Mouse (Mus musculus) layer of hippocampus, adult 8-10 months (tissue): ENCODE results near the gene 9930022D16Rik. TPM values are rescaled to one million over a fixed set of nuclear protein-coding genes. Genes with fewer than 3 reads are reported as not detected.

ENCODE experiments used
- DNase-seq, 2 experiments: peaks; one replicate each; pipeline ENCODE4 v3.0.0; 2022; ENCODE audit warnings: low spot score in 2 of 2
- total RNA-seq, 4 experiments: library from RNA; stranded (reverse); gene quantifications; 2 replicates each; pipeline ENCODE4 v1.2.4; 2022

Gene 9930022D16Rik
- total RNA-seq, 4 experiments from 2014 or later: not detected

GRCm38 (mm10) chr11:109416709-109417420, 3.1 kb downstream of the 9930022D16Rik start:
- DNase-seq: no peak

GRCm38 (mm10) chr11:109417472-109418040, 3.8 kb downstream of the 9930022D16Rik start:
- no peak for DNase-seq

- no peak for DNase-seq
These were observed 5.7 kb downstream of the 9930022D16Rik start for GRCm38 (mm10) chr11:109419461-109419860.

GRCm38 (mm10) chr11:109419961-109420566, 6.3 kb downstream of the 9930022D16Rik start:
- DNase-seq: no peak

GRCm38 (mm10) chr11:109420567-109420962, 6.8 kb downstream of the 9930022D16Rik start:
- no peak for DNase-seq

- no peak for DNase-seq
These were observed 7.5 kb downstream of the 9930022D16Rik start for GRCm38 (mm10) chr11:109421205-109421604.

GRCm38 (mm10) chr11:109422263-109422662, 8.5 kb downstream of the 9930022D16Rik start:
- no peak for DNase-seq

- no peak for DNase-seq
These were observed 9.6 kb downstream of the 9930022D16Rik start for GRCm38 (mm10) chr11:109423294-109423693.

- peak; percentile 97 to 98 for DNase-seq
These were observed 11.9 kb downstream of the 9930022D16Rik start, which contains the start of gene Amz2 for GRCm38 (mm10) chr11:109425392-109426271. Gene Amz2 (plus strand): TSS chr11:109425946.

GRCm38 (mm10) chr11:109426272-109426586, 12.5 kb downstream of the 9930022D16Rik start:
- DNase-seq: no peak

GRCm38 (mm10) chr11:109427353-109427752, 13.6 kb downstream of the 9930022D16Rik start:
- DNase-seq: no peak

- no peak for DNase-seq
These were observed 20.6 kb downstream of the 9930022D16Rik start for GRCm38 (mm10) chr11:109434233-109434798.

GRCm38 (mm10) chr11:109436889-109437288, 23.2 kb downstream of the 9930022D16Rik start:
- no peak for DNase-seq

- DNase-seq: no peak
These were observed 25.5 kb downstream of the 9930022D16Rik start for GRCm38 (mm10) chr11:109439209-109439608.

GRCm38 (mm10) chr11:109439829-109440340, 26.2 kb downstream of the 9930022D16Rik start:
- DNase-seq: peak; percentile 57 to 58

- DNase-seq: no peak
These were observed 26.9 kb downstream of the 9930022D16Rik start for GRCm38 (mm10) chr11:109440641-109441040.

GRCm38 (mm10) chr11:109441119-109441518, 27.4 kb downstream of the 9930022D16Rik start:
- DNase-seq: no peak

- no peak for DNase-seq
These were observed 28.5 kb downstream of the 9930022D16Rik start for GRCm38 (mm10) chr11:109442166-109442730.

- DNase-seq: no peak
These were observed 29.9 kb downstream of the 9930022D16Rik start for GRCm38 (mm10) chr11:109443468-109444263.

GRCm38 (mm10) chr11:109444600-109444999, 30.9 kb downstream of the 9930022D16Rik start:
- no peak for DNase-seq
